Mouse (Mus musculus): ENCODE results near the gene Grik4. TPM values are rescaled to one million over a fixed set of nuclear protein-coding genes. Genes with fewer than 3 reads are reported as not detected.

Gene Grik4
- polyA plus RNA-seq, 1 experiment = 0.26 TPM

DNA sequence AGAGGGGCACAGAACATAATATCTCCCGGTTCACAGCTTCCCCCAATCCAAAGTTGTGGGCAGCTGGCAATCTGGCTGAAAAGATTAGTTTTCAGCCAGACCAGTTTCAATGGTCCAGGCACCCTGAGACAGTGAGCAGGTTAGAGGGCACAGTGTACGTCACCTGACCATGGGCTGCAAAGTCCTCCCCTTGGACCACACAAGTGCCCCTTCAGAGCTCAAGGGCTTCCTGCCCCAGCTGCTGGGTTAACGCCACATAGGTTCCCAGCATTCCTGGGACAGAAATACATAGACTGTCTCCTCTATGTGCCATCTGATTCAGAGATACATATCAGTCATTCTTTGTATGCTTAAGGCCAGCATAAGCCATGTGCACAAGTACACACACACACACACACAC, 91.2 kb downstream of the Grik4 start:
- H3K27ac ChIP-seq (ENCODE audit: insufficient read depth, low read length) = no peak overlapping the region
- H3K4me3 ChIP-seq (ENCODE audit: insufficient read depth, low read length) = no peak overlapping the region
- no peak for TF ChIP-seq CTCF (IDR thresholded peaks at IDR 0.05; ENCODE audit: borderline replicate concordance, insufficient read depth, low read length)
- TF ChIP-seq POLR2A (IDR thresholded peaks at IDR 0.05; ENCODE audit: low read depth, low read length) = no peak
- H3K4me1 ChIP-seq (ENCODE audit: control insufficient read depth, insufficient read depth, low read length) = no peaks in the 10 kb centered on the region

- Histone ChIP-seq H3K27ac (ENCODE audit: insufficient read depth, low read length) (no peak overlapping the region), H3K4me1 (ENCODE audit: control insufficient read depth, insufficient read depth, low read length) (no peaks in the 10 kb centered on the region), H3K4me3 (ENCODE audit: insufficient read depth, low read length) (no peak overlapping the region)
- no peak for TF ChIP-seq CTCF (IDR thresholded peaks at IDR 0.05; ENCODE audit: borderline replicate concordance, insufficient read depth, low read length)
- no peak for TF ChIP-seq POLR2A (IDR thresholded peaks at IDR 0.05; ENCODE audit: low read depth, low read length)
Measured at GRCm38 (mm10) chr9:42850063-42850462, 94.2 kb downstream of the Grik4 start.

DNA sequence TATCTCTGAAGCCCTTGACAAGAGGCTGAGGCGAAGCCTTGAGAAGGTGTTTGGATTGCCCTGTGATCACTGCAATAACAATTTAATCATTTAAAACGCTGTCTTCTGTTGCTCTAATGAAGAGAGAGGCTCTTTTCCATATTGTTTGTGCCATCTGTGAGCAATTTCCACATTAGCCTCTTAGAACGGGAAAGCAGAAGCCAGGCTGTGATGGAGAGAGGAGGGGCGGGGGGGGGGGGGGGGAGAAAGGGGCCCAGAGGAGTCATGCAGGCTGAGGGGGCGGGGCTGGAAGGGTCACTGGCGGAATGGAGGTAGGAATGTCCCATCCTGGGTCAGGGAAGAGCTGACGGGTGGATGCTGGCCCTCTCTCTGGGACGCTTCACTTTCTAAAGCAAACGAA, 96.2 kb downstream of the Grik4 start:
- TF ChIP-seq POLR2A (IDR thresholded peaks at IDR 0.05; ENCODE audit: low read depth, low read length) (no peak), CTCF (IDR thresholded peaks at IDR 0.05; ENCODE audit: borderline replicate concordance, insufficient read depth, low read length) (no peak)
- Histone ChIP-seq H3K4me1 (ENCODE audit: control insufficient read depth, insufficient read depth, low read length) (no peaks in the 10 kb centered on the region), H3K27ac (ENCODE audit: insufficient read depth, low read length) (no peak overlapping the region), H3K4me3 (ENCODE audit: insufficient read depth, low read length) (no peak overlapping the region)

DNA sequence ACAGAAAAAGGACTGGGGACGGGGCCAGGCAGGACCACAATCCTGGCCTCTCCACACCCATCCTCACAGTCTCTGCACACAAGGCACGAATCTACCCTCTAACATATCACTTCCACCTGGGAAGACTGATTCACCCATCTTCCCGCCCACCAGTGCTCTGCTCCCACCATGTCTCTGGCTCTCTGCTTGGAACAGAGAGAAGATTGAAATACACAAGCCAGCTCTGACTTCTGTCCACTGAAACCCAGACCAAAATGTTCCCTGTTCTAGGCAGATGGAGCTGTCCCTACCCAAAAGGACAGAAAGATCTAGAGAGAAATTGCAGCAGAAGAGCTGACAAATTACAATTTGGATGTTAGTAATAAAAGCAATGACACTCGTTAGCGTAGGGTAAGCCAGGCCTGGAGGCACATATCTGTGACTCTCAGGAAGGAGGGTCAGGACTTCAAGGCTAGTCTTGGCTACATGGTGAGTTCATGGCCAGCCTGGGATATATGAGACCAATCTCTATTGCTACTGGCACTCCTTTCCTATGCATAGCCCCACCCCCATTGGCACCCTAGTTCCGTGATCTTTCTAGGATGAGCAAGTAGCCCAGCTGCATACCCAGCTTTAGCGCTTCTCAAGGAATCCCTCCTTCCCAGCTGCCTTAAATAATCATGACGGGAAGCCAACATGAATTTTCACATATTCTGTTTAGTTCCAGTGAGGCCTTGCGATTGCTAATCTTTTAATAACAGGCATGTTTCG, 97.4 kb downstream of the Grik4 start:
- Histone ChIP-seq H3K27ac (ENCODE audit: insufficient read depth, low read length) (no peak overlapping the region), H3K4me1 (ENCODE audit: control insufficient read depth, insufficient read depth, low read length) (no peaks in the 10 kb centered on the region), H3K4me3 (ENCODE audit: insufficient read depth, low read length) (no peak overlapping the region)
- TF ChIP-seq POLR2A (IDR thresholded peaks at IDR 0.05; ENCODE audit: low read depth, low read length) = no peak
- TF ChIP-seq CTCF (IDR thresholded peaks at IDR 0.05; ENCODE audit: borderline replicate concordance, insufficient read depth, low read length) = no peak

DNA sequence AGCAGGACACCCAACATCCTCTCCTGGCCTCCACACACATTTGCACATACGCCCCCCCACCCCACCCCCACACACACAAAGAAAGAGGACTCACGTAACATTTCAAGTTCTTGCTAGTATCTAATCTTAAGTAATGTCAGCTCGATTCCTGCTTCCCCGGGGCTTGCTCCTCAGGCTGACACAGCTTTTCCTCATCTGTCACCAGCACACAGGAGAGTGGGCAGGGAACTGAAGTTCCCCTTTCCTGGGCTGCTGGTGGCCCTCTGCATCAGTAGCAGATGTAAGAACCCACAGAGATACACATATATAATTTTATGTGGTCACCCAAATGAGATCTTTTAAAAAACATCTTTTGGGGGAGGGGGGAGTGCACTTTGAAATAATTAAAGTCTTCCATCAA, 98.2 kb downstream of the Grik4 start:
- no peak overlapping the region for H3K4me3 ChIP-seq (ENCODE audit: insufficient read depth, low read length)
- TF ChIP-seq CTCF (IDR thresholded peaks at IDR 0.05; ENCODE audit: borderline replicate concordance, insufficient read depth, low read length) = no peak
- no peak for TF ChIP-seq POLR2A (IDR thresholded peaks at IDR 0.05; ENCODE audit: low read depth, low read length)
- no peak overlapping the region for H3K27ac ChIP-seq (ENCODE audit: insufficient read depth, low read length)
- no peaks in the 10 kb centered on the region for H3K4me1 ChIP-seq (ENCODE audit: control insufficient read depth, insufficient read depth, low read length)

GRCm38 (mm10) chr9:42844301-42844700, 100.0 kb downstream of the Grik4 start:
- Histone ChIP-seq H3K4me3 (ENCODE audit: insufficient read depth, low read length) (no peak overlapping the region), H3K27ac (ENCODE audit: insufficient read depth, low read length) (no peak overlapping the region), H3K4me1 (ENCODE audit: control insufficient read depth, insufficient read depth, low read length) (no peaks in the 10 kb centered on the region)
- no peak for TF ChIP-seq CTCF (IDR thresholded peaks at IDR 0.05; ENCODE audit: borderline replicate concordance, insufficient read depth, low read length)
- no peak for TF ChIP-seq POLR2A (IDR thresholded peaks at IDR 0.05; ENCODE audit: low read depth, low read length)

DNA sequence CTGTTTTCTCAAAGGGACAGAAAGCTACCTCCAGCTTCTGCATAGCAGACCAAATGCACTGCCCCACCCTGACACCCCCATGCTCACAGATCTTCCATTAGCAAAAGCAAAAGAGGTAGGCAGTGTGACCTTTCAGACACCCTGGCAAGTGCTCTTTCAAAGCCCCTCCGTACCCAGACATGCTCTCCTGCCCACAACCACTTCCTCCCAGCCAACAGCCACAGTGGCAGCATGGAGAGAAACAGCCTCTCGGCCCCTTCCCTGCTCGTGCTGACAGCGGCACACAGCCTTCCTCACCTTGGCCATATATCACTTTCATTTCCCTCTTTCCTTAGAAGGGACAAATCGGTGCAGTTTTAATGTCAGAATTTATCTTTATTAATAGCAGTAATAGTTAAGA, 106.0 kb downstream of the Grik4 start:
- no peaks in the 10 kb centered on the region for H3K4me1 ChIP-seq (ENCODE audit: control insufficient read depth, insufficient read depth, low read length)
- H3K27ac ChIP-seq (ENCODE audit: insufficient read depth, low read length) = no peak overlapping the region
- TF ChIP-seq POLR2A (IDR thresholded peaks at IDR 0.05; ENCODE audit: low read depth, low read length) (no peak), CTCF (IDR thresholded peaks at IDR 0.05; ENCODE audit: borderline replicate concordance, insufficient read depth, low read length) (no peak)
- no peak overlapping the region for H3K4me3 ChIP-seq (ENCODE audit: insufficient read depth, low read length)

DNA sequence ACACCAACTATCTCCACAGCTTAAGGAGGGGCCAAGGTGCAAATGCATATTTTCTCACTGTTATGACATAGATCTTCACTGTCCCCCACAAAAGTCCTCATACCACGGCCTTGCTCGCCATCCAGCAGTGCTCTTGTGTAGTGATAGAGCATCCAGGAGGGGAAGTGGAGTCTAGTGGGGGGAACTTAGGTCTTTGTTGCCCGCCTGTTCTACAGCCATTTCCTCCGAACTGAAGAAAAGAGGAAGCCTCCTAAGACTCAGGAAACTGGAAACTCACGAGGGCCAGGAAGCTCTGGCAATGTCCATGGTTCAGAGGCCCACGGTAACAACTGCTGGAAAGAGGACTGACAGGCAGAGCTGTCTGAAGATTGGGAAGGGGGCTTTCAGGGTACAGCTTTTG, 106.8 kb downstream of the Grik4 start:
- Histone ChIP-seq H3K4me3 (ENCODE audit: insufficient read depth, low read length) (no peak overlapping the region), H3K27ac (ENCODE audit: insufficient read depth, low read length) (no peak overlapping the region), H3K4me1 (ENCODE audit: control insufficient read depth, insufficient read depth, low read length) (no peaks in the 10 kb centered on the region)
- TF ChIP-seq CTCF (IDR thresholded peaks at IDR 0.05; ENCODE audit: borderline replicate concordance, insufficient read depth, low read length) = no peak
- no peak for TF ChIP-seq POLR2A (IDR thresholded peaks at IDR 0.05; ENCODE audit: low read depth, low read length)

GRCm38 (mm10) chr9:42831558-42831957, 112.7 kb downstream of the Grik4 start:
- no peak overlapping the region for H3K4me3 ChIP-seq (ENCODE audit: insufficient read depth, low read length)
- no peak overlapping the region for H3K27ac ChIP-seq (ENCODE audit: insufficient read depth, low read length)
- no peaks in the 10 kb centered on the region for H3K4me1 ChIP-seq (ENCODE audit: control insufficient read depth, insufficient read depth, low read length)
- no peak for TF ChIP-seq POLR2A (IDR thresholded peaks at IDR 0.05; ENCODE audit: low read depth, low read length)
- no peak for TF ChIP-seq CTCF (IDR thresholded peaks at IDR 0.05; ENCODE audit: borderline replicate concordance, insufficient read depth, low read length)

DNA sequence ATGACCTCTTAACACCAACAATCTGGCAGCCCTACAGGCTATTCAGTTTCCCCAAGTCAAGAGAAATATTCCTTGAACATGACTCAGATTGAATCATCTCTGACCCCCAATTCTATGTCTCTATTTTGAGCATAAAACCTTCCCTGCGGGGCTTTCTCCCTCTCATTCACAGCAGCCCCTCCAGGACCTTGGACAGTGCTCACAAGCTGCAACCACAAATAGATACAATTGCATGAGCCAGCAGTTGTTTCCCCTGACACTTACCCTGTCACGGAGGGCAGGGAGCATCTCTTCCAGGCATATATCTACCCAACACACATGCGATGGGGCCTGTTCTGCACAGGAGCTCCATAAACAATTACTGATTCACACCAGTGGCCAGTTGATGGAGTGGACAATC, 125.0 kb downstream of the Grik4 start:
- H3K4me1 ChIP-seq (ENCODE audit: control insufficient read depth, insufficient read depth, low read length) = no peaks in the 10 kb centered on the region
- no peak overlapping the region for H3K27ac ChIP-seq (ENCODE audit: insufficient read depth, low read length)
- TF ChIP-seq CTCF (IDR thresholded peaks at IDR 0.05; ENCODE audit: borderline replicate concordance, insufficient read depth, low read length) = no peak
- no peak for TF ChIP-seq POLR2A (IDR thresholded peaks at IDR 0.05; ENCODE audit: low read depth, low read length)
- no peak overlapping the region for H3K4me3 ChIP-seq (ENCODE audit: insufficient read depth, low read length)

Measured in embryonic fibroblast, embryonic 13.5 days (primary cell).